Mouse (Mus musculus) Patski (cell line): ENCODE data around the gene Spag8. TPM values are rescaled to one million over a fixed set of nuclear protein-coding genes. Genes with fewer than 3 reads are reported as not detected.
A peak's percentile ranks its signal among the peaks of the same experiment; 100 is the strongest.

Experiments used
- ATAC-seq: fragments of 100-300 bp; one replicate; pipeline ENCODE4 v1.8.0; 2021
- CTCF ChIA-PET: fragments of 350-600 bp; sonication (Branson Sonifier 250); formaldehyde crosslinking; loops from one replicate; lab custom pipeline; 2022; ENCODE audit warnings: inconsistent platforms; lab: Charles Lee
- POLR2A ChIA-PET: fragments of 350-600 bp; sonication (Branson Sonifier 250); formaldehyde crosslinking; loops from one replicate; lab custom pipeline; 2022; ENCODE audit warnings: antibody characterized with exemption, inconsistent platforms; lab: Charles Lee
- DNase-seq: peaks from one replicate; pipeline ENCODE4 v3.0.0-alpha.2; 2011; ENCODE audit warnings: low read depth, low spot score
- H3K27me3 ChIP-seq: fragments of 371-371 bp; one replicate; pipeline ENCODE4 v1.5.1; 2021
- CTCF ChIP-seq: fragments of 100-300 bp; IDR thresholded peaks from one replicate; pipeline ENCODE4 v1.5.1; 2021
- in situ Hi-C: fragments of 300-500 bp; cut with MboI; formaldehyde crosslinking; loops from 3 replicates; pipeline ENCODE4 v1.11.1; 2018; ENCODE audit warnings: low pct_unique_long_range_greater_than_20kb, mixed read lengths
- polyA plus RNA-seq: library from polyadenylated mRNA; unstranded; gene quantifications from one replicate; pipeline ENCODE4 v1.2.3, GENCODE M21; 2021

The Spag8 gene
- 0.50 TPM for polyA plus RNA-seq

GRCm38 (mm10) chr4:43653161-43654015, at the start of gene Spag8:
TSS of gene Spag8 (minus strand) at chr4:43653594.
- no peak for DNase-seq
- TF ChIP-seq CTCF = no peak
- ATAC-seq = no peak
- POLR2A ChIA-PET = no interaction called here
- in situ Hi-C loops = no loop called here
- no peaks in the 10 kb centered on the region for H3K27me3 ChIP-seq
- CTCF ChIA-PET = interaction anchor here (0.7 kb wide), 1 partner anchor 18 kb away, joined by 3 read pairs; no protein-coding TSS in a partner anchor

DNA sequence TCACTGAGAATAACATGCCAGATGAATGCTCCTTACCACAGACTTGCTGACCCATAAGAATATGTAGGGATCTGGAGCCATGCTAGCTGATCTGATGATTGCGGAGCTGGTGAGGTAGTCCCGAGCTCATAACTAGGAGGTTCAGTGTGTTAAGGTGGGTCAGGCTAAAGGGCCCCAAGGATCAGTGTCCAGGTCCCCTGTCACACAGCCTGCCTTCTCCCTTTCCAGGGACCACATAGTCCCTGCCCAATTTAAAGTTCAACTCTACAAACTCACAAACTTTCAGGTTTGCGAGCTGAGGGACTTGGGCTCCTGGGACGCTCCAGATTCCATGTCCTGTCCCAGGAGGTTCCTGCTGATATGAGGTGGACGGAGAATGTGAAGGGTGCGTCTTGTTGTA, 47.3 kb upstream of the Spag8 start, which contains the start of gene Olfr70:
Olfr70 (minus strand) TSS at position 101 of the 400 bp plus-strand sequence.
- ChIA-PET CTCF (interaction anchor here (1.9 kb wide), 1 partner anchor 11 kb away, joined by 9 read pairs; no protein-coding TSS in a partner anchor), POLR2A (no interaction called here)
- H3K27me3 ChIP-seq = no peaks in the 10 kb centered on the region
- no peak for DNase-seq
- TF ChIP-seq CTCF = no peak
- in situ Hi-C loops = no loop called here
- ATAC-seq = no peak

- POLR2A ChIA-PET = no interaction called here
- no peaks in the 10 kb centered on the region for H3K27me3 ChIP-seq
- TF ChIP-seq CTCF = no peak
- CTCF ChIA-PET = interaction anchor here (1.9 to 2.3 kb wide), 2 partner anchors 12 to 25 kb away, joined by 5 to 9 read pairs; no protein-coding TSS in a partner anchor
- in situ Hi-C loops = no loop called here
- no peak for DNase-seq
- peak; percentile 35 for ATAC-seq
Observed at GRCm38 (mm10) chr4:43696561-43696960, 43.2 kb upstream of the Spag8 start.

DNA sequence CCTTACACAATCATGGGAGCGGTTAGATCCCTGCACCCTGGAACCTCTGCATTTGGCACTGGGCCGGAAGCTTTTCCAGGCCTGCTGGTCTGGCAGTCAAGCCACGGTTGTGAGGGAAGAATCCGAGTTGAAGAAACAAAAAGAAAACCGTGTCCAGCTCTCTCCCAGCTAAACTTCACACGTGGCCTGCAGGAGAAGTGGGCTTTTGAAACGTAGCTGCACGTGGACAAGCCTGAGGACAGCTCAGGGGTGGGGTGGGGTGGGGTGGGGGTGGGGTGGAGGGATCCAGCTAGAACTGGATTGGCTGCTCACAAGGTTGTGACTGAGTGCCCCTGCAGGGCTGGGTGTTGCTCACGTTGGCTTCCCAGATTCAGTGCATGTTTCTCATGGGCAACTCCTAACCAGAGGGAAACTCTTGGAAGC, 41.9 kb upstream of the Spag8 start:
- in situ Hi-C loops = no loop called here
- no peak for TF ChIP-seq CTCF
- H3K27me3 ChIP-seq = no peaks in the 10 kb centered on the region
- ATAC-seq (no peak), DNase-seq (no peak)
- ChIA-PET POLR2A (no interaction called here), CTCF (interaction anchor here (1.5 to 2.3 kb wide), 3 partner anchors 13 to 24 kb away, joined by 4 to 9 read pairs (median 5); no protein-coding TSS in a partner anchor)

DNA sequence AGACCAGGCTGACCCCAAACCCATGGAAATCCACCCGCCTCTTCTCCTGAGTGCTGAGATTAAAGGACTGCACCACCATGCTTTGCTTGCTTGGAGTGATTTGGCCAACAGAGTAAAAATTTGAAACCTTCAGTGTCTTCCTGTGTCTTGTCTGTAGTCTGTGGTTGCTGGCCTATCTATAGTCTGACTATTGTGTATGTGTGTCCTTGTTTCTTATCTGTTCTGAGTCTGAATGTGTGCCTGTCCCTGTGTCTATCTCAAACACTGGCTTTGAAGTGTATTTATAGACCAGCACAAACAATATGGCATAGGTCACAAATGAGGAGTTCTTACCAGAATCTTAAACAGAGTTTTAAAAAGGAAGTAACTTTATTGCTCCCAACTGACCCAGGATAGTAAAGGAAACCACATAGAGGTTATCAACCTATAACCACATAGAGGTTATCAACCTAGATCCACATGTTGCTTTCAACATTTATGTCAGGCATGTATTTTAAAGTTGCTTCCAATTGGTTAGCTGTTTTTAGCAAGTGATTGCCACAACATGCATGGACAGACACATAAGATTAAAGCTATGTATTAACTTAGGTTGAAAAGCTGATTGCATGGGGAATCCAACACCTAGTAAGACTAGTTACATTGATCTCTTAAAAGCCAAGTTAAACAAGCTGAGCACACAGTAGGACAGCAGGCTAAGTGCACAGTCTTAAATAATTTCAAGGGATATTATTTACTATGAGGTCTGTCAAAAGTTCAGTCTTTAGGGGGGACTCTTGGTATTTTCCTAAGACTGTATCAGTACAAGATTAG, 41.2 kb upstream of the Spag8 start:
- ATAC-seq (no peak), DNase-seq (no peak)
- CTCF ChIA-PET = interaction anchor here (1.5 to 2.3 kb wide), 3 partner anchors 12 to 23 kb away, joined by 4 to 9 read pairs (median 5); no protein-coding TSS in a partner anchor
- in situ Hi-C loops = no loop called here
- no peaks in the 10 kb centered on the region for H3K27me3 ChIP-seq
- no peak for TF ChIP-seq CTCF
- POLR2A ChIA-PET = no interaction called here

GRCm38 (mm10) chr4:43693806-43694241, 40.4 kb upstream of the Spag8 start:
- no peak for TF ChIP-seq CTCF
- DNase-seq (no peak), ATAC-seq (no peak)
- in situ Hi-C loops = no loop called here
- no peaks in the 10 kb centered on the region for H3K27me3 ChIP-seq
- CTCF ChIA-PET = interaction anchor here (1.5 kb wide), 1 partner anchor 19 kb away, joined by 3 read pairs; no protein-coding TSS in a partner anchor
- POLR2A ChIA-PET = no interaction called here

- ChIA-PET POLR2A (interaction anchor here (0.9 to 1.1 kb wide), 2 partner anchors 11 to 122 kb away, joined by 3 to 5 read pairs; no protein-coding TSS in a partner anchor), CTCF (interaction anchor here (1.1 to 1.8 kb wide), 3 partner anchors 19 to 61 kb away, joined by 3 to 6 read pairs (median 6); no protein-coding TSS in a partner anchor)
- no peak for TF ChIP-seq CTCF
- H3K27me3 ChIP-seq = no peaks in the 10 kb centered on the region
- DNase-seq = no peak
- in situ Hi-C loops = no loop called here
- ATAC-seq = no peak
Observed at GRCm38 (mm10) chr4:43691026-43691425, 37.6 kb upstream of the Spag8 start.

DNA sequence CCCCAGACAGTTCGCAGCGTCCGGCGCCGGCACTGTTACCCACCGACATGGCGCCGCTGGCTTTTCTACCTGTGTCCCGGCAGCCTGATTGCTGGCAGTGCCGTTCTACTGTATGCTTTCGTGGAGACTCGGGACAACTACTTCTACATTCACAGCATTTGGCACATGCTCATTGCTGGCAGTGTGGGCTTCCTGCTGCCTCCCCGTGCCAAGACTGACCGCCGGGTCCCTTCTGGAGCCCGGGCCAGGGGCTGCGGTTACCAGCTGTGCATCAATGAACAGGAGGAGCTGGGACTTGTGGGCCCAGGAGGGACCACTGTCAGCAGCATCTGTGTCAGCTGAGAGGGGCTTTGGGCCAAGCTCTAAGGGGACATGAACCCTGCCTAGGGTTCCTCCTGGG, 36.6 kb upstream of the Spag8 start:
- H3K27me3 ChIP-seq = no peaks in the 10 kb centered on the region
- POLR2A ChIA-PET = no interaction called here
- TF ChIP-seq CTCF = no peak
- CTCF ChIA-PET = interaction anchor here (1.0 to 1.8 kb wide), 3 partner anchors 17 to 60 kb away, joined by 3 to 6 read pairs (median 3); no protein-coding TSS in a partner anchor
- DNase-seq (no peak), ATAC-seq (no peak)
- in situ Hi-C loops = no loop called here

DNA sequence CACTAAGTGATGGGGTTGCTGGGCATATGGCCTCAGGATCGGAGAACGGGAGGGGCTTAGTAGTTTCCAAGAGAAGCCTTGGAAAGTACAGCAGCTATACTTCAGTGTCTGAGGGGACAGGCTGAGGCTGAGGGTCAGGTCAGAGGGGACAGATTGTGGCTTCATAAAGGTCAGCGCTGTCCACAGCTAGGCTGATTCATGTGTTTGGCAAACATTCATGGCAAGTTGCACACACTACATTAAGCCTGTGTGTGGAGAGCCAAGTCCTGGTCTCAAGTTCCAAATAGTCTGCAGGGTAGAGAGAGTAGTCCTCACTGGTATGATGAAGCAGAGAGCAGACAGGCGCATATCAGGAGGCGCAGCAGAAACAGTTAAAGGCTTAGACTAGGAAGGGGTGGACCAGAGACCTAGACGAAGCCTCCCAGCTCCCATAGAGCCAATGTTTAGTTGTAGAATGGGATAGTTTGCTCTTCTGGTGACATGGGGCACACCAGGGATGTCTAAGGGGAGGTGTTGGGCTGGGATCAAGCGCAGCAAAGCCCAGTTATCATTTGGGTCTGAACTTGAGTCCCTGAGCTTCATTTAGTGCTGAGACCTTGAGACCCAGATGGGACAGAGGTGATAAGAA, 26.1 kb upstream of the Spag8 start:
- ATAC-seq (no peak), DNase-seq (no peak)
- TF ChIP-seq CTCF = no peak
- H3K27me3 ChIP-seq = no peaks in the 10 kb centered on the region
- CTCF ChIA-PET = no interaction called here
- in situ Hi-C loops = no loop called here
- POLR2A ChIA-PET = no interaction called here

DNA sequence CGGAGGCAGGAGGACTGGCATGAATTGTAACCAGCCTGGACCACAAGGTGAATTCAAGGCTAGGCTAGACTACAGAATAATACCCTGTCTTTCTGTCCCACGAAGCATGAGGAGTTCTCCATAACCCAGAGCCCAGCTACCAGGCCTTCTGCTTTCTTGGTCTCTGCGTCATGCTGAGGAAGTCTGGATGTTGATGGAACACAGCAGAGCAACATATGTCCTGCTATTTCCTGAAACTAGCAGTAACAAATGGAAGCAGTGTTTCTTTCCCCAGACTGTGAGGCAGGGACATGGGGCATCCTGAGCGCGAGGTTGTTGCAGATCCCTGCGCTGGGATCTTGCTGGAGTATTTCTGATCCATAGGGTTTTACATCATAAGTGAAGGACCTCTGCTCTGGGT, 25.1 kb upstream of the Spag8 start:
- TF ChIP-seq CTCF = no peak
- ChIA-PET POLR2A (interaction anchor here (0.6 kb wide), 1 partner anchor 143 kb away, joined by 3 read pairs; no protein-coding TSS in a partner anchor), CTCF (no interaction called here)
- DNase-seq = no peak
- ATAC-seq = no peak
- in situ Hi-C loops = no loop called here
- no peaks in the 10 kb centered on the region for H3K27me3 ChIP-seq
